Mouse (Mus musculus) T-helper 1 cell (primary cell): ENCODE results near the gene Vmn2r106.

ENCODE experiments used
- in situ Hi-C: fragments of 300-600 bp; cut with MboI, MseI; formaldehyde crosslinking; loops from one replicate; pipeline ENCODE4 v1.15.1; 2025; ENCODE audit warnings: high pct_unique_total_duplicates

Gene Vmn2r106

GRCm38 (mm10) chr17:20285453-20285852, at the start of gene Vmn2r106:
Gene Vmn2r106, minus strand, starts transcription at chr17:20285553.
- in situ Hi-C loops: no loop called here

GRCm38 (mm10) chr17:20305790-20306189, 20.4 kb upstream of the Vmn2r106 start:
- in situ Hi-C loops: no loop called here

GRCm38 (mm10) chr17:20286906-20287305, 1.6 kb upstream of the Vmn2r106 start:
- in situ Hi-C loops: no loop called here

GRCm38 (mm10) chr17:20255522-20255921, 29.8 kb downstream of the Vmn2r106 start:
- in situ Hi-C loops: no loop called here

- in situ Hi-C loops: no loop called here
Measured at GRCm38 (mm10) chr17:20234952-20235351, 50.4 kb downstream of the Vmn2r106 start, which contains the start of gene Vmn2r105. Gene Vmn2r105, minus strand, starts transcription at chr17:20235052.
